Mouse (Mus musculus) intestine, embryonic 14.5 days (tissue): ENCODE results near the gene Csrp1. TPM values are rescaled to one million over a fixed set of nuclear protein-coding genes. Genes with fewer than 3 reads are reported as not detected.

Experiments used
- ATAC-seq: fragments of 200-750 bp; cut with Nextera tagmentation; replicated peaks from 2 replicates; pipeline ENCODE4 v1.8.0; 2017; ENCODE audit warnings: low read depth, moderate number of reproducible peaks, moderate TSS enrichment, moderate library complexity; ENCODE audit not compliant: low FRiP score, low TSS enrichment
- DNase-seq: peaks from one replicate; pipeline ENCODE4 v3.0.0-alpha.2; 2018; ENCODE audit warnings: low spot score
- H3K27ac ChIP-seq: fragments of 300-500 bp; sonication (generic); 2 replicates; pipeline ENCODE4 v1.5.1; 2014; ENCODE audit warnings: low read depth, mild to moderate bottlenecking, control low read depth
- H3K27me3 ChIP-seq: fragments of 300-500 bp; sonication (generic); replicated peaks from 2 replicates; pipeline ENCODE4 v1.6.1; 2014; ENCODE audit warnings: low read length, control low read depth; ENCODE audit not compliant: control insufficient read depth, insufficient read depth
- H3K36me3 ChIP-seq: fragments of 300-500 bp; sonication (generic); 2 replicates; pipeline ENCODE4 v1.6.1; 2014; ENCODE audit warnings: low read length, control low read depth; ENCODE audit not compliant: control insufficient read depth, insufficient read depth
- H3K4me1 ChIP-seq: fragments of 300-500 bp; sonication (generic); replicated peaks from 2 replicates; pipeline ENCODE4 v1.6.1; 2014; ENCODE audit warnings: low read length, control low read depth, mixed read lengths; ENCODE audit not compliant: control insufficient read depth, insufficient read depth
- H3K4me2 ChIP-seq: fragments of 300-500 bp; sonication (generic); 2 replicates; pipeline ENCODE4 v1.6.1; 2014; ENCODE audit warnings: low read length
- H3K4me3 ChIP-seq: fragments of 300-500 bp; sonication (generic); 2 replicates; pipeline ENCODE4 v1.5.1; 2014; ENCODE audit warnings: low read depth, low read length, control low read depth, mixed read lengths
- H3K9ac ChIP-seq: fragments of 300-500 bp; sonication (generic); 2 replicates; pipeline ENCODE4 v1.6.1; 2014; ENCODE audit warnings: mild to moderate bottlenecking, low read length
- H3K9me3 ChIP-seq: fragments of 300-500 bp; sonication (generic); 2 replicates; pipeline ENCODE4 v1.6.1; 2016; ENCODE audit warnings: low read length, control low read depth; ENCODE audit not compliant: control insufficient read depth
- WGBS: fragments of 180-500 bp; shearing (Covaris S2); extraction: QIAGEN DNeasy Blood & Tissue Kit; methylation state at CpG from one replicate; pipeline ENCODE4 v1.1.7; 2014; 5-methylcytosine and 5-hydroxymethylcytosine counted together
- polyA plus RNA-seq: library from polyadenylated mRNA; unstranded; fragments of >200 nt; fragmentation: Nextera tagmentation; extraction: Ambion mirVana; gene quantifications from 2 replicates; pipeline ENCODE4 v1.2.1, GENCODE M21; 2014

The Csrp1 gene
- polyA plus RNA-seq, 1 experiment from 2014 or later: 242 TPM

GRCm38 (mm10) chr1:135688686-135689085 lies 31.2 kb upstream of the Csrp1 start:
- H3K27ac ChIP-seq: peak overlapping the region; percentile 78
- H3K4me3 ChIP-seq: peak overlapping the region; percentile 69
- no peaks in the 10 kb centered on the region for H3K9me3 ChIP-seq
- H3K4me2 ChIP-seq: peak overlapping the region; percentile 93
- no peaks in the 10 kb centered on the region for H3K36me3 ChIP-seq
- peaks cover 25% of the 10 kb centered on the region for H3K4me1 ChIP-seq
- ATAC-seq: 0 out of 2 replicates have a peak, but pooled peaks have one; percentile 1
- no peaks in the 10 kb centered on the region for H3K27me3 ChIP-seq
- peak overlapping the region; percentile 82 for H3K9ac ChIP-seq
- whole genome bisulfite sequencing: 20% methylated on average over 6 of the region's 6 CpGs
- no peak for DNase-seq

GRCm38 (mm10) chr1:135690784-135691416 lies 29.0 kb upstream of the Csrp1 start:
- ATAC-seq: no peak
- Histone ChIP-seq H3K9me3 (no peaks in the 10 kb centered on the region), H3K4me3 (no peak overlapping the region), H3K27me3 (no peaks in the 10 kb centered on the region), H3K27ac (peak overlapping the region; percentile 54; the same call in 1 of the 2 replicates), H3K9ac (no peak overlapping the region), H3K36me3 (no peaks in the 10 kb centered on the region), H3K4me2 (peak overlapping the region; percentile 13; the same call in 1 of the 2 replicates), H3K4me1 (peaks cover 20% of the 10 kb centered on the region)
- WGBS: 75% methylated on average over 6 of the region's 6 CpGs
- no peak for DNase-seq

GRCm38 (mm10) chr1:135691417-135691815 lies 28.4 kb upstream of the Csrp1 start:
- H3K4me2 ChIP-seq: peak overlapping the region; percentile 13; the same call in 1 of the 2 replicates
- no peaks in the 10 kb centered on the region for H3K9me3 ChIP-seq
- DNase-seq (no peak), ATAC-seq (no peak)
- no peaks in the 10 kb centered on the region for H3K27me3 ChIP-seq
- WGBS: 23% methylated on average over 10 of the region's 10 CpGs
- H3K9ac ChIP-seq: no peak overlapping the region
- no peak overlapping the region for H3K4me3 ChIP-seq
- H3K27ac ChIP-seq: peak overlapping the region; percentile 54; the same call in 1 of the 2 replicates
- no peaks in the 10 kb centered on the region for H3K36me3 ChIP-seq
- peaks cover 15% of the 10 kb centered on the region for H3K4me1 ChIP-seq

- Histone ChIP-seq H3K4me2 (no peak overlapping the region), H3K9ac (no peak overlapping the region), H3K9me3 (no peaks in the 10 kb centered on the region), H3K27me3 (no peaks in the 10 kb centered on the region), H3K36me3 (no peaks in the 10 kb centered on the region), H3K4me3 (no peak overlapping the region), H3K4me1 (peaks cover 17% of the 10 kb centered on the region), H3K27ac (no peak overlapping the region)
- DNase-seq (no peak), ATAC-seq (no peak)
- WGBS: 72% methylated on average over 11 of the region's 11 CpGs
These were observed 25.7 kb upstream of the Csrp1 start for GRCm38 (mm10) chr1:135694181-135694580.

GRCm38 (mm10) chr1:135697462-135697861 lies 22.4 kb upstream of the Csrp1 start:
- WGBS: 72% methylated on average over 4 of the region's 4 CpGs
- no peak overlapping the region for H3K4me3 ChIP-seq
- ATAC-seq (no peak), DNase-seq (no peak)
- H3K36me3 ChIP-seq: no peaks in the 10 kb centered on the region
- H3K9ac ChIP-seq: no peak overlapping the region
- H3K27me3 ChIP-seq: no peaks in the 10 kb centered on the region
- no peaks in the 10 kb centered on the region for H3K9me3 ChIP-seq
- peaks cover 15% of the 10 kb centered on the region for H3K4me1 ChIP-seq
- no peak overlapping the region for H3K27ac ChIP-seq
- no peak overlapping the region for H3K4me2 ChIP-seq

- Histone ChIP-seq H3K9me3 (no peaks in the 10 kb centered on the region), H3K9ac (no peak overlapping the region), H3K4me1 (peaks cover 15% of the 10 kb centered on the region), H3K4me2 (no peak overlapping the region), H3K4me3 (no peak overlapping the region), H3K27me3 (no peaks in the 10 kb centered on the region), H3K36me3 (no peaks in the 10 kb centered on the region), H3K27ac (no peak overlapping the region)
- ATAC-seq: no peak
- WGBS: 28% methylated on average over 6 of the region's 6 CpGs
- no peak for DNase-seq
These were observed 21.8 kb upstream of the Csrp1 start for GRCm38 (mm10) chr1:135698046-135698445.

- peak; percentile 62 for DNase-seq
- 17% methylated on average over 11 of the region's 11 CpGs for WGBS
- no peaks in the 10 kb centered on the region for H3K36me3 ChIP-seq
- no peaks in the 10 kb centered on the region for H3K9me3 ChIP-seq
- H3K27me3 ChIP-seq: no peaks in the 10 kb centered on the region
- 0 out of 2 replicates have a peak overlapping the region, but pooled peaks have one; percentile 20 for H3K4me3 ChIP-seq
- no peak overlapping the region for H3K9ac ChIP-seq
- ATAC-seq: no peak
- peak overlapping the region; percentile 48 for H3K4me2 ChIP-seq
- no peak overlapping the region for H3K27ac ChIP-seq
- H3K4me1 ChIP-seq: peaks cover 15% of the 10 kb centered on the region
These were observed 21.4 kb upstream of the Csrp1 start for GRCm38 (mm10) chr1:135698451-135698921.

GRCm38 (mm10) chr1:135698996-135699705 lies 20.7 kb upstream of the Csrp1 start:
- H3K27me3 ChIP-seq: no peaks in the 10 kb centered on the region
- no peak overlapping the region for H3K27ac ChIP-seq
- DNase-seq: peak; percentile 89
- H3K4me2 ChIP-seq: peak overlapping the region; percentile 48
- peak overlapping the region; percentile 20 for H3K4me3 ChIP-seq
- peaks cover 15% of the 10 kb centered on the region for H3K4me1 ChIP-seq
- H3K9ac ChIP-seq: no peak overlapping the region
- H3K36me3 ChIP-seq: no peaks in the 10 kb centered on the region
- 4% methylated on average over 29 of the region's 29 CpGs for WGBS
- peak; percentile 36; the same call in 1 of the 2 replicates for ATAC-seq
- H3K9me3 ChIP-seq: no peaks in the 10 kb centered on the region
